Mouse (Mus musculus): ENCODE results near the gene Ets2.

DNA sequence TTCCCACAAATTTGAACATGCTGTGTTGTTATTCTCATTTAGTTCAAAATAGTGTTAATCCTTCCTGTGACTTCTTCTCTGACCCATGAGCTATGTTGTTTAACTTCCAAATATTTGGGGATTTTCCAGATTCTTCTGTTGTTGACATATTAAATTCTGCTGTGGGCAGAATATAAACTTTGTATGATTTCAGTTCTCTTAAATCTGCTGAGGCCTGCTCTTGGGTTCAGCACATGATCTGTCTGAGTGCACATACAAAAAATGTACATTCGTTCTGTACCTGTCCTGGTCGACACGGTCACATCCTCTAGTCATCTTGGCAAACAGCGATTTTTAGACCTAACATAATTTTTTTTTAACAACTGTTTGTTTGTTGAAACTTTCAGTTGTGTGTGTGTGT, 41.2 kb downstream of the Ets2 start:
- TF ChIP-seq CHD2 (IDR thresholded peaks at IDR 0.05; ENCODE audit: low read depth, low read length) (no peak), ZNF384 (IDR thresholded peaks at IDR 0.05; ENCODE audit: low read depth, low read length) (no peak)

Data from ES-E14 (cell line).